Mouse (Mus musculus) liver, postnatal 0 days (tissue): ENCODE measurements around the gene Nrxn2.

Experiments used
- CTCF ChIP-seq: sonication (generic); IDR thresholded peaks from 2 replicates; pipeline ENCODE4 v1.5.1; 2016; ENCODE audit warnings: antibody characterized with exemption, low read depth
- EP300 ChIP-seq: IDR thresholded peaks from 2 replicates; pipeline ENCODE4 v1.6.1; 2016; ENCODE audit warnings: antibody characterized with exemption, low read depth, mild to moderate bottlenecking

DNA sequence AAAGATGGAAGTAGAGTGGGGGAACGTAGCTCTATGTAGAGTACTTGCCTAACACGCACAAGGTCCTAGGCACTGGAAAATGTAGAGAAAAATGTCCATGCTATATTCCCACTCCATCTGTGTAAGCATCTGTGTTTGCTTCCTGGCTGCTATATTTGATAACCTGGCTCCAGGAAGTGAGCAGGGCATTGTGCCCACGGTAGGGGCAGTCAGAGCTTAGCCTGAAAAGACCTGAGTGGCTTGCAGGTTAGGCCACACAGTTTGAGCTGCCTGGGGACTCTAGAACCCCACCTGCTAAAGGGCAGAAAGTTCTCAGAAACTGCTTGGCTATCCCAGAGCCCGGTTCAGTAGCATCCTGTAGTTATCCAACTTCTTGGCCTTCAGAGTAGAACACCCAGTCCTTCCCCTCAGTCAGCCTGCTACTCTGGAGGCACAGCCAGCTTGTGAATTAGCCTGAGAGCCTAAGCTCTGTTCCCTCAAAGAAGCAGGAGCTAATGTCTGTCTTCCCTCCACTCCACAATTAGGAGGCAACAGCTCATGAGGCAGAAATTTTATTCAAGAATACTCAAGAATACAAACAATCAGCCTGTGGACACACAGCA, 36.1 kb upstream of the Nrxn2 start:
- TF ChIP-seq EP300 (no peak), CTCF (no peak)
